Mouse (Mus musculus) midbrain, embryonic 16.5 days (tissue): Measurements from ENCODE around the gene Rp9. TPM values are rescaled to one million over a fixed set of nuclear protein-coding genes. Genes with fewer than 3 reads are reported as not detected.

Source experiments
- ATAC-seq: fragments of 200-750 bp; cut with Nextera tagmentation; 2 replicates; pipeline ENCODE4 v1.8.0; 2017; ENCODE audit warnings: moderate TSS enrichment
- H3K27ac ChIP-seq: fragments of 300-500 bp; sonication (generic); 2 replicates; pipeline ENCODE4 v1.5.1; 2014; ENCODE audit warnings: mild to moderate bottlenecking, low read length, mixed read lengths
- H3K27me3 ChIP-seq: fragments of 300-500 bp; sonication (generic); 2 replicates; pipeline ENCODE4 v1.6.1; 2014; ENCODE audit warnings: low read depth, low read length, mixed read lengths; ENCODE audit not compliant: control insufficient read depth, insufficient read depth
- H3K36me3 ChIP-seq: fragments of 300-500 bp; sonication (generic); 2 replicates; pipeline ENCODE4 v1.6.1; 2014; ENCODE audit warnings: mild to moderate bottlenecking, low read length, moderate library complexity, mixed read lengths; ENCODE audit not compliant: control insufficient read depth, insufficient read depth
- H3K4me1 ChIP-seq: fragments of 300-500 bp; sonication (generic); 2 replicates; pipeline ENCODE4 v1.6.1; 2014; ENCODE audit warnings: mild to moderate bottlenecking, low read length, mixed read lengths; ENCODE audit not compliant: control insufficient read depth, insufficient read depth
- H3K4me2 ChIP-seq: fragments of 300-500 bp; sonication (generic); 2 replicates; pipeline ENCODE4 v1.6.1; 2014; ENCODE audit warnings: mild to moderate bottlenecking, low read length, mixed read lengths
- H3K4me3 ChIP-seq: fragments of 300-500 bp; sonication (generic); 2 replicates; pipeline ENCODE4 v1.5.1; 2014; ENCODE audit warnings: low read depth, mild to moderate bottlenecking, low read length, moderate library complexity, mixed read lengths
- H3K9ac ChIP-seq: fragments of 300-500 bp; sonication (generic); 2 replicates; pipeline ENCODE4 v1.6.1; 2014; ENCODE audit warnings: low read depth, low read length, mixed read lengths
- H3K9me3 ChIP-seq: fragments of 300-500 bp; sonication (generic); replicated peaks from 2 replicates; pipeline ENCODE4 v1.6.1; 2014; ENCODE audit warnings: mild to moderate bottlenecking, low read length, mixed read lengths; ENCODE audit not compliant: control insufficient read depth, poor library complexity, severe bottlenecking
- WGBS: fragments of 180-500 bp; shearing (Covaris S2); extraction: QIAGEN DNeasy Blood & Tissue Kit; methylation state at CpG from one replicate; pipeline ENCODE4 v1.1.7; 2014; 5-methylcytosine and 5-hydroxymethylcytosine counted together
- polyA plus RNA-seq: library from polyadenylated mRNA; unstranded; fragments of >200 nt; fragmentation: Nextera tagmentation; extraction: Ambion mirVana; gene quantifications from 2 replicates; pipeline ENCODE4 v1.2.1, GENCODE M21; 2015

Rp9 gene
- polyA plus RNA-seq, 1 experiment from 2014 or later = 66.0 TPM

GRCm38 (mm10) chr9:22433221-22433620, 36.3 kb downstream of the Rp9 start:
- Histone ChIP-seq H3K27ac (no peak overlapping the region), H3K4me1 (peaks cover 5% of the 10 kb centered on the region; the same call in 1 of the 2 replicates), H3K27me3 (no peaks in the 10 kb centered on the region), H3K36me3 (0 out of 2 replicates have a peak, but pooled peaks cover 2% of the 10 kb centered on the region), H3K4me3 (no peak overlapping the region), H3K9me3 (no peaks in the 10 kb centered on the region), H3K9ac (no peak overlapping the region), H3K4me2 (no peak overlapping the region)
- ATAC-seq = no peak
- WGBS = 72% methylated on average over 2 of the region's 2 CpGs

GRCm38 (mm10) chr9:22430315-22430840, 39.2 kb downstream of the Rp9 start:
- ATAC-seq = no peak
- H3K4me2 ChIP-seq = no peak overlapping the region
- H3K27me3 ChIP-seq = no peaks in the 10 kb centered on the region
- no peaks in the 10 kb centered on the region for H3K9me3 ChIP-seq
- WGBS = 38% methylated on average over 5 of the region's 5 CpGs
- peaks cover 5% of the 10 kb centered on the region; the same call in 1 of the 2 replicates for H3K4me1 ChIP-seq
- no peaks in the 10 kb centered on the region for H3K36me3 ChIP-seq
- H3K27ac ChIP-seq = no peak overlapping the region
- H3K9ac ChIP-seq = no peak overlapping the region
- no peak overlapping the region for H3K4me3 ChIP-seq

DNA sequence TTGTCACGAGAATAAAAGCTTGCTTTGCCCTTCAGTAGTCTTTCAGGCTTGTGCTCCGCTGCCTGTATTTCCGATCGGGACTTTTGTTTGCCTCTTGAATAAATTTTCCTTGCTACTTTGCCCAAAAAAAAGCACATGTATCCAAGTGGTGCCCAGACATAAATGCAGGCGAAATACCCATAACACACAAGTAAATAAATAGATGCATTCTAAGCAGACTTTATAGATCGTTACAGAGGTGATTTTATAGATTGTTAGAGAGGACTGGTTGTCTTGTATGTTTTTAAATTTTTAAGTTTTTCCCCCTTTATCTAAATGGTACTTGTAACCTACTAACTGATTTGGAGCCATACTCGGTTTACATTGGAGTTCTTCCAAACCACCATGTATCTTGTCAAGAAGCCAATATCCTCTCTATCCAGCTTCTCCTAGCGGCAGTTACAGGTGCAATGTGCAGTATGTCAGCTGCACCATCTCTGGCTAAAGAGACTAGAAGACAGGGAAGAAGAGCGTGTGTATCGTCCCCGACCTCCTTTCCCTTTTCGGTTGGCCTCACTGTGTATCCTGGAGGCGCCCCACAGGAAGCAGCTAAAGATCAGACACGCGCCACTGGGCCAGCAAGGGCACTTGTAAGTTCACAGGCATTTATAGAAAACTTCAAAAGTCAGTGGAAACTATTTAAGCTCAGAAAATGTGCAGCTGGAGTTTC, 39.9 kb downstream of the Rp9 start:
- ATAC-seq = no peak
- no peaks in the 10 kb centered on the region for H3K36me3 ChIP-seq
- no peak overlapping the region for H3K27ac ChIP-seq
- H3K4me2 ChIP-seq = no peak overlapping the region
- peaks cover 5% of the 10 kb centered on the region; the same call in 1 of the 2 replicates for H3K4me1 ChIP-seq
- no peaks in the 10 kb centered on the region for H3K9me3 ChIP-seq
- no peak overlapping the region for H3K9ac ChIP-seq
- 43% methylated on average over 15 of the region's 15 CpGs for WGBS
- H3K27me3 ChIP-seq = no peaks in the 10 kb centered on the region
- no peak overlapping the region for H3K4me3 ChIP-seq

DNA sequence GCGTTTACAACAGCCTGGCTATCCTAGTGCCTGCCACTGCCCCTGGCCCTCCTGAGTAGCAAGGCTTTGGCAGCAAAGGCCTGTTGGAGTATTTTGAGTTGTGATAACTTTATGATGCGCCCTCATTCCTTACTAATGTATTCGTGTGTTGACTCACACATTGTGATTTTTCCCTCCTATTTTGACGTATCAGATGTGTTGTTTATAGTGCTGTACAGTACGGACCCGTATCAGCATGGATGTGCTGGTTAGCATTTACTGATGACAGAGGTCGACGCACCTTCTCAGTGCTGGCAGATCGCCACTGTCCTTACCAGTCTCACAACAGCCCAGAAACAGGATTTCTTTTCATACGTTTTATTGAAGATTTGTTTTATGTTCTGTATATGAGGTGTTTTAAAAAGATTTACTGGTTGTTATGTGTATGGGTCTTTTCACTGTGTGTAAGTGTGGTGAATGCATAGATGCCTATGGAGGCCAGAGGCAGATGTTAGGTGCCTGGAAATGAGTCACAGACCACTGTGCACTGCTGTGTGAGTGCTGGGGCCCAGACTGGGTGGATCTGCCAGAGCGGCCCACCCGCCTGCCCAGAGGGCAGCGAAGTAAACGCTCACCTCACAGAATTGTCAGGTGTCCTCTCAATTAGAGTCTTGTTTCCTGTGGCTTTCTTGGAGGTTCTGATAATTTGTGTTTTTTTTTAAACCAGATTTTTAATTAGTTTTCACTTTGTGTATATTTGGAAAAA, 40.7 kb downstream of the Rp9 start:
- H3K36me3 ChIP-seq = 0 out of 2 replicates have a peak, but pooled peaks cover 3% of the 10 kb centered on the region
- H3K27ac ChIP-seq = no peak overlapping the region
- no peak overlapping the region for H3K9ac ChIP-seq
- H3K4me1 ChIP-seq = peaks cover 5% of the 10 kb centered on the region; the same call in 1 of the 2 replicates
- H3K27me3 ChIP-seq = no peaks in the 10 kb centered on the region
- WGBS = 83% methylated on average over 14 of the region's 14 CpGs
- H3K4me3 ChIP-seq = no peak overlapping the region
- H3K9me3 ChIP-seq = no peaks in the 10 kb centered on the region
- ATAC-seq = no peak
- no peak overlapping the region for H3K4me2 ChIP-seq

- H3K4me2 ChIP-seq = no peak overlapping the region
- ATAC-seq = no peak
- 32% methylated on average over 2 of the region's 4 CpGs for WGBS
Measured at GRCm38 (mm10) chr9:22428028-22428665, 41.4 kb downstream of the Rp9 start.

GRCm38 (mm10) chr9:22424719-22425118, 44.8 kb downstream of the Rp9 start:
- Histone ChIP-seq H3K9ac (no peak overlapping the region), H3K27me3 (no peaks in the 10 kb centered on the region), H3K9me3 (no peaks in the 10 kb centered on the region), H3K27ac (no peak overlapping the region), H3K36me3 (0 out of 2 replicates have a peak, but pooled peaks cover 3% of the 10 kb centered on the region), H3K4me1 (peaks cover 2% of the 10 kb centered on the region; the same call in 1 of the 2 replicates), H3K4me2 (no peak overlapping the region), H3K4me3 (no peak overlapping the region)
- WGBS = 92% methylated on average over 4 of the region's 4 CpGs
- ATAC-seq = no peak

More at GRCm38 (mm10) chr9:22428028-22428665, 41.4 kb downstream of the Rp9 start:
- Histone ChIP-seq H3K9me3 (no peaks in the 10 kb centered on the region), H3K36me3 (0 out of 2 replicates have a peak, but pooled peaks cover 3% of the 10 kb centered on the region), H3K27ac (no peak overlapping the region), H3K9ac (no peak overlapping the region), H3K4me1 (peaks cover 5% of the 10 kb centered on the region; the same call in 1 of the 2 replicates), H3K27me3 (no peaks in the 10 kb centered on the region), H3K4me3 (no peak overlapping the region)

- Histone ChIP-seq H3K9me3 (no peaks in the 10 kb centered on the region), H3K4me3 (no peak overlapping the region), H3K27ac (no peak overlapping the region), H3K27me3 (no peaks in the 10 kb centered on the region), H3K4me1 (no peaks in the 10 kb centered on the region), H3K4me2 (no peak overlapping the region), H3K36me3 (0 out of 2 replicates have a peak, but pooled peaks cover 3% of the 10 kb centered on the region), H3K9ac (no peak overlapping the region)
- ATAC-seq = no peak
- 85% methylated on average over 10 of the region's 10 CpGs for WGBS
Measured at GRCm38 (mm10) chr9:22424196-22424595, 45.3 kb downstream of the Rp9 start.

- no peak overlapping the region for H3K4me2 ChIP-seq
- ATAC-seq = no peak
- no peaks in the 10 kb centered on the region for H3K4me1 ChIP-seq
- H3K9me3 ChIP-seq = no peaks in the 10 kb centered on the region
- 86% methylated on average over 1 of the region's 1 CpGs for WGBS
- no peak overlapping the region for H3K9ac ChIP-seq
- no peak overlapping the region for H3K27ac ChIP-seq
- H3K4me3 ChIP-seq = no peak overlapping the region
- H3K36me3 ChIP-seq = 0 out of 2 replicates have a peak, but pooled peaks cover 3% of the 10 kb centered on the region
- H3K27me3 ChIP-seq = no peaks in the 10 kb centered on the region
Measured at GRCm38 (mm10) chr9:22423507-22423906, 46.0 kb downstream of the Rp9 start.
